Mouse (Mus musculus) testis, adult 2 months (tissue): ENCODE results near the gene Hydin. TPM values are rescaled to one million over a fixed set of nuclear protein-coding genes. Genes with fewer than 3 reads are reported as not detected.

Experiments used
- H3K27ac ChIP-seq: fragments of 200-500 bp; 2 replicates; pipeline ENCODE4 v1.5.1; 2012; ENCODE audit warnings: low read depth, low read length; ENCODE audit not compliant: control insufficient read depth, insufficient read depth
- H3K27me3 ChIP-seq: fragments of 200-500 bp; 2 replicates; pipeline ENCODE4 v1.6.1; 2012; ENCODE audit warnings: mild to moderate bottlenecking, low read length, moderate library complexity; ENCODE audit not compliant: control insufficient read depth, insufficient read depth
- H3K36me3 ChIP-seq: fragments of 200-500 bp; 2 replicates; pipeline ENCODE4 v1.6.1; 2012; ENCODE audit warnings: mild to moderate bottlenecking, low read length; ENCODE audit not compliant: control insufficient read depth, insufficient read depth
- H3K4me1 ChIP-seq: fragments of 200-500 bp; 2 replicates; pipeline ENCODE4 v1.6.1; 2012; ENCODE audit warnings: low read length; ENCODE audit not compliant: control insufficient read depth, insufficient read depth
- H3K4me3 ChIP-seq: fragments of 200-500 bp; 2 replicates; pipeline ENCODE4 v1.5.1; 2012; ENCODE audit warnings: low read depth, mild to moderate bottlenecking, low read length, moderate library complexity, mixed read lengths; ENCODE audit not compliant: control insufficient read depth
- CTCF ChIP-seq: fragments of 200-500 bp; IDR thresholded peaks from 2 replicates; pipeline ENCODE4 v1.5.1; 2012; ENCODE audit warnings: low read depth, mild to moderate bottlenecking, inconsistent platforms, low read length, moderate library complexity; ENCODE audit not compliant: control insufficient read depth, insufficient read depth, insufficient replicate concordance
- POLR2A ChIP-seq: fragments of 200-500 bp; IDR thresholded peaks from 2 replicates; pipeline ENCODE4 v1.6.1; 2012; ENCODE audit warnings: low read depth, mild to moderate bottlenecking, inconsistent platforms, low read length, moderate library complexity; ENCODE audit not compliant: control insufficient read depth
- polyA plus RNA-seq: library from polyadenylated mRNA; depleted of rRNA; stranded (reverse); fragments of >200 nt; gene quantifications from 2 replicates; pipeline ENCODE4 v1.2.3, GENCODE M21; 2012; rRNA removed

Gene Hydin
- polyA plus RNA-seq: 32.6 and 33.2 TPM in 2 replicates

GRCm38 (mm10) chr8:110266741-110267140, at the start of gene Hydin:
Gene Hydin (plus strand): TSS chr8:110266977.
- no peak for TF ChIP-seq CTCF
- peak; percentile 86; the same call in 1 of the 2 replicates for TF ChIP-seq POLR2A
- Histone ChIP-seq H3K36me3 (no peaks in the 10 kb centered on the region), H3K4me3 (peak within 1 kb of the TSS; percentile 93), H3K4me1 (peaks cover 9% of the 10 kb centered on the region), H3K27me3 (no peaks in the 10 kb centered on the region), H3K27ac (peak within 1 kb of the TSS; percentile 94)

- no peaks in the 10 kb centered on the region for H3K27me3 ChIP-seq
- H3K4me3 ChIP-seq: peak overlapping the region; percentile 90
- H3K4me1 ChIP-seq: peaks cover 6% of the 10 kb centered on the region
- no peaks in the 10 kb centered on the region for H3K36me3 ChIP-seq
- TF ChIP-seq CTCF (no peak), POLR2A (no peak)
- peak overlapping the region; percentile 12; the same call in 1 of the 2 replicates for H3K27ac ChIP-seq
Observed at GRCm38 (mm10) chr8:110217198-110217597, 49.6 kb upstream of the Hydin start.

- H3K36me3 ChIP-seq: peaks cover 2% of the 10 kb centered on the region
- no peak for TF ChIP-seq CTCF
- TF ChIP-seq POLR2A: 0 out of 2 replicates have a peak, but pooled peaks have one; percentile 19
- H3K27ac ChIP-seq: peak overlapping the region; percentile 32
Observed at GRCm38 (mm10) chr8:110217681-110218131, 49.1 kb upstream of the Hydin start.

GRCm38 (mm10) chr8:110218511-110218910, 48.3 kb upstream of the Hydin start:
- H3K4me1 ChIP-seq: peaks cover 6% of the 10 kb centered on the region
- TF ChIP-seq CTCF (no peak), POLR2A (no peak)
- H3K27ac ChIP-seq: no peak overlapping the region
- peaks cover 2% of the 10 kb centered on the region for H3K36me3 ChIP-seq
- H3K4me3 ChIP-seq: no peak overlapping the region
- H3K27me3 ChIP-seq: no peaks in the 10 kb centered on the region

More at GRCm38 (mm10) chr8:110217681-110218131, 49.1 kb upstream of the Hydin start:
- Histone ChIP-seq H3K4me1 (peaks cover 6% of the 10 kb centered on the region), H3K27me3 (no peaks in the 10 kb centered on the region), H3K4me3 (peak overlapping the region; percentile 90)

- H3K27me3 ChIP-seq: no peaks in the 10 kb centered on the region
- no peak overlapping the region for H3K27ac ChIP-seq
- TF ChIP-seq POLR2A (no peak), CTCF (no peak)
- H3K4me3 ChIP-seq: no peak overlapping the region
- peaks cover 2% of the 10 kb centered on the region for H3K36me3 ChIP-seq
- H3K4me1 ChIP-seq: peaks cover 6% of the 10 kb centered on the region
Observed at GRCm38 (mm10) chr8:110220936-110221335, 45.8 kb upstream of the Hydin start.

GRCm38 (mm10) chr8:110230803-110231202, 36.0 kb upstream of the Hydin start:
- no peaks in the 10 kb centered on the region for H3K36me3 ChIP-seq
- H3K27ac ChIP-seq: no peak overlapping the region
- H3K4me1 ChIP-seq: no peaks in the 10 kb centered on the region
- H3K27me3 ChIP-seq: no peaks in the 10 kb centered on the region
- no peak for TF ChIP-seq CTCF
- H3K4me3 ChIP-seq: no peak overlapping the region

GRCm38 (mm10) chr8:110242278-110243177, 24.2 kb upstream of the Hydin start:
- Histone ChIP-seq H3K4me1 (no peaks in the 10 kb centered on the region), H3K36me3 (no peaks in the 10 kb centered on the region), H3K27ac (no peak overlapping the region), H3K4me3 (no peak overlapping the region), H3K27me3 (no peaks in the 10 kb centered on the region)
- TF ChIP-seq CTCF (no peak), POLR2A (no peak)

- H3K27ac ChIP-seq: no peak overlapping the region
- TF ChIP-seq CTCF (no peak), POLR2A (no peak)
- no peaks in the 10 kb centered on the region for H3K36me3 ChIP-seq
- no peak overlapping the region for H3K4me3 ChIP-seq
- H3K27me3 ChIP-seq: no peaks in the 10 kb centered on the region
- H3K4me1 ChIP-seq: no peaks in the 10 kb centered on the region
Observed at GRCm38 (mm10) chr8:110244566-110244965, 22.2 kb upstream of the Hydin start.
